Mouse (Mus musculus): ENCODE data around the gene Psme3. TPM values are rescaled to one million over a fixed set of nuclear protein-coding genes. Genes with fewer than 3 reads are reported as not detected.

The Psme3 gene
- polyA plus RNA-seq, 1 experiment from 2014 or later: 130 TPM

- Histone ChIP-seq H3K27ac (ENCODE audit: low read depth, low read length) (no peak overlapping the region), H3K9me3 (ENCODE audit: control insufficient read depth, low read length) (no peaks in the 10 kb centered on the region), H3K4me2 (replicated peaks; ENCODE audit: low read depth, low read length) (no peak overlapping the region), H3K9ac (ENCODE audit: low read depth, low read length) (no peak overlapping the region), H3K4me3 (ENCODE audit: low read length) (no peak overlapping the region), H3K27me3 (ENCODE audit: control insufficient read depth, insufficient read depth, low read length) (no peaks in the 10 kb centered on the region), H3K36me3 (ENCODE audit: control insufficient read depth, insufficient read depth, low read length) (no peaks in the 10 kb centered on the region), H3K4me1 (ENCODE audit: control insufficient read depth, insufficient read depth, low read length) (0 out of 2 replicates have a peak, but pooled peaks cover 4% of the 10 kb centered on the region)
- 81% methylated on average over 5 of the region's 5 CpGs for WGBS
- ATAC-seq (ENCODE audit: low FRiP score, low TSS enrichment): no peak
Observed at GRCm38 (mm10) chr11:101354438-101355010, 38.5 kb downstream of the Psme3 start.

GRCm38 (mm10) chr11:101355916-101356315 is 39.9 kb downstream of the Psme3 start:
- no peak overlapping the region for H3K4me2 ChIP-seq (replicated peaks; ENCODE audit: low read depth, low read length)
- 88% methylated on average over 2 of the region's 2 CpGs for WGBS
- no peak overlapping the region for H3K9ac ChIP-seq (ENCODE audit: low read depth, low read length)
- no peaks in the 10 kb centered on the region for H3K9me3 ChIP-seq (ENCODE audit: control insufficient read depth, low read length)
- H3K4me1 ChIP-seq (ENCODE audit: control insufficient read depth, insufficient read depth, low read length): peaks cover 12% of the 10 kb centered on the region
- no peak overlapping the region for H3K27ac ChIP-seq (ENCODE audit: low read depth, low read length)
- H3K4me3 ChIP-seq (ENCODE audit: low read length): no peak overlapping the region
- H3K36me3 ChIP-seq (ENCODE audit: control insufficient read depth, insufficient read depth, low read length): no peaks in the 10 kb centered on the region
- ATAC-seq (ENCODE audit: low FRiP score, low TSS enrichment): no peak
- no peaks in the 10 kb centered on the region for H3K27me3 ChIP-seq (ENCODE audit: control insufficient read depth, insufficient read depth, low read length)

GRCm38 (mm10) chr11:101357505-101358182 is 41.6 kb downstream of the Psme3 start:
- 84% methylated on average over 3 of the region's 3 CpGs for WGBS
- peaks cover 12% of the 10 kb centered on the region for H3K4me1 ChIP-seq (ENCODE audit: control insufficient read depth, insufficient read depth, low read length)
- H3K4me3 ChIP-seq (ENCODE audit: low read length): no peak overlapping the region
- no peaks in the 10 kb centered on the region for H3K36me3 ChIP-seq (ENCODE audit: control insufficient read depth, insufficient read depth, low read length)
- H3K27me3 ChIP-seq (ENCODE audit: control insufficient read depth, insufficient read depth, low read length): no peaks in the 10 kb centered on the region
- no peak overlapping the region for H3K9ac ChIP-seq (ENCODE audit: low read depth, low read length)
- H3K9me3 ChIP-seq (ENCODE audit: control insufficient read depth, low read length): no peaks in the 10 kb centered on the region
- no peak overlapping the region for H3K4me2 ChIP-seq (replicated peaks; ENCODE audit: low read depth, low read length)
- no peak for ATAC-seq (ENCODE audit: low FRiP score, low TSS enrichment)
- no peak overlapping the region for H3K27ac ChIP-seq (ENCODE audit: low read depth, low read length)

GRCm38 (mm10) chr11:101359776-101360175 is 43.8 kb downstream of the Psme3 start:
- Histone ChIP-seq H3K9ac (ENCODE audit: low read depth, low read length) (no peak overlapping the region), H3K4me1 (ENCODE audit: control insufficient read depth, insufficient read depth, low read length) (peaks cover 12% of the 10 kb centered on the region), H3K27me3 (ENCODE audit: control insufficient read depth, insufficient read depth, low read length) (no peaks in the 10 kb centered on the region), H3K4me2 (replicated peaks; ENCODE audit: low read depth, low read length) (no peak overlapping the region), H3K9me3 (ENCODE audit: control insufficient read depth, low read length) (no peaks in the 10 kb centered on the region), H3K27ac (ENCODE audit: low read depth, low read length) (no peak overlapping the region; the same call in 1 of the 2 replicates), H3K4me3 (ENCODE audit: low read length) (no peak overlapping the region), H3K36me3 (ENCODE audit: control insufficient read depth, insufficient read depth, low read length) (no peaks in the 10 kb centered on the region)
- WGBS: 61% methylated on average over 9 of the region's 9 CpGs
- no peak for ATAC-seq (ENCODE audit: low FRiP score, low TSS enrichment)

GRCm38 (mm10) chr11:101360651-101361113 is 44.7 kb downstream of the Psme3 start:
- H3K4me2 ChIP-seq (replicated peaks; ENCODE audit: low read depth, low read length): no peak overlapping the region
- no peak; the same call in 1 of the 2 replicates for ATAC-seq (ENCODE audit: low FRiP score, low TSS enrichment)
- H3K4me1 ChIP-seq (ENCODE audit: control insufficient read depth, insufficient read depth, low read length): peaks cover 12% of the 10 kb centered on the region
- H3K36me3 ChIP-seq (ENCODE audit: control insufficient read depth, insufficient read depth, low read length): no peaks in the 10 kb centered on the region
- WGBS: 38% methylated on average over 3 of the region's 3 CpGs
- no peaks in the 10 kb centered on the region for H3K27me3 ChIP-seq (ENCODE audit: control insufficient read depth, insufficient read depth, low read length)
- no peaks in the 10 kb centered on the region for H3K9me3 ChIP-seq (ENCODE audit: control insufficient read depth, low read length)
- H3K9ac ChIP-seq (ENCODE audit: low read depth, low read length): no peak overlapping the region
- peak overlapping the region; percentile 37; the same call in 1 of the 2 replicates for H3K27ac ChIP-seq (ENCODE audit: low read depth, low read length)
- no peak overlapping the region for H3K4me3 ChIP-seq (ENCODE audit: low read length)

GRCm38 (mm10) chr11:101364531-101364931 is 48.5 kb downstream of the Psme3 start:
- Histone ChIP-seq H3K36me3 (ENCODE audit: control insufficient read depth, insufficient read depth, low read length) (no peaks in the 10 kb centered on the region), H3K9ac (ENCODE audit: low read depth, low read length) (no peak overlapping the region), H3K4me3 (ENCODE audit: low read length) (no peak overlapping the region), H3K27ac (ENCODE audit: low read depth, low read length) (no peak overlapping the region), H3K27me3 (ENCODE audit: control insufficient read depth, insufficient read depth, low read length) (no peaks in the 10 kb centered on the region), H3K4me2 (replicated peaks; ENCODE audit: low read depth, low read length) (no peak overlapping the region), H3K9me3 (ENCODE audit: control insufficient read depth, low read length) (no peaks in the 10 kb centered on the region), H3K4me1 (ENCODE audit: control insufficient read depth, insufficient read depth, low read length) (peaks cover 12% of the 10 kb centered on the region)
- 70% methylated on average over 3 of the region's 5 CpGs for WGBS
- no peak for ATAC-seq (ENCODE audit: low FRiP score, low TSS enrichment)

- H3K4me2 ChIP-seq (replicated peaks; ENCODE audit: low read depth, low read length): no peak within 1 kb of the TSS
- no peak within 1 kb of the TSS for H3K4me3 ChIP-seq (ENCODE audit: low read length)
- no peak within 1 kb of the TSS for H3K9ac ChIP-seq (ENCODE audit: low read depth, low read length)
- H3K9me3 ChIP-seq (ENCODE audit: control insufficient read depth, low read length): no peaks in the 10 kb centered on the region
- ATAC-seq (ENCODE audit: low FRiP score, low TSS enrichment): no peak
- no peaks in the 10 kb centered on the region for H3K27me3 ChIP-seq (ENCODE audit: control insufficient read depth, insufficient read depth, low read length)
- no peaks in the 10 kb centered on the region for H3K4me1 ChIP-seq (ENCODE audit: control insufficient read depth, insufficient read depth, low read length)
- no peak within 1 kb of the TSS for H3K27ac ChIP-seq (ENCODE audit: low read depth, low read length)
- no peaks in the 10 kb centered on the region for H3K36me3 ChIP-seq (ENCODE audit: control insufficient read depth, insufficient read depth, low read length)
- 83% methylated on average over 8 of the region's 8 CpGs for WGBS
Observed at GRCm38 (mm10) chr11:101367326-101367935, 51.4 kb downstream of the Psme3 start, which contains the start of gene G6pc. Gene G6pc (plus strand): TSS chr11:101367561.

- H3K4me1 ChIP-seq (ENCODE audit: control insufficient read depth, insufficient read depth, low read length): no peaks in the 10 kb centered on the region
- no peak overlapping the region for H3K4me2 ChIP-seq (replicated peaks; ENCODE audit: low read depth, low read length)
- no peaks in the 10 kb centered on the region for H3K9me3 ChIP-seq (ENCODE audit: control insufficient read depth, low read length)
- no peak overlapping the region for H3K4me3 ChIP-seq (ENCODE audit: low read length)
- 79% methylated on average over 5 of the region's 5 CpGs for WGBS
- no peaks in the 10 kb centered on the region for H3K27me3 ChIP-seq (ENCODE audit: control insufficient read depth, insufficient read depth, low read length)
- no peaks in the 10 kb centered on the region for H3K36me3 ChIP-seq (ENCODE audit: control insufficient read depth, insufficient read depth, low read length)
- no peak overlapping the region for H3K9ac ChIP-seq (ENCODE audit: low read depth, low read length)
- no peak overlapping the region for H3K27ac ChIP-seq (ENCODE audit: low read depth, low read length)
- no peak for ATAC-seq (ENCODE audit: low FRiP score, low TSS enrichment)
Observed at GRCm38 (mm10) chr11:101370141-101370540, 54.1 kb downstream of the Psme3 start.
